Mouse (Mus musculus) heart, adult 2 months (tissue): Measurements from ENCODE around the gene Ift81.

Experiments
- CTCF ChIP-seq: fragments of 200-600 bp; IDR thresholded peaks from 2 replicates; pipeline ENCODE4 v1.8.1; 2022; ENCODE audit warnings: antibody characterized with exemption, mild to moderate bottlenecking, moderate library complexity
- EP300 ChIP-seq: fragments of 200-500 bp; IDR thresholded peaks from 2 replicates; pipeline ENCODE4 v1.6.1; 2011; ENCODE audit warnings: low read depth, low read length, control low read depth; ENCODE audit not compliant: insufficient read depth
- POLR2A ChIP-seq: fragments of 200-500 bp; IDR thresholded peaks from 2 replicates; pipeline ENCODE4 v1.6.1; 2011; ENCODE audit warnings: mild to moderate bottlenecking, low read depth, low read length, control low read depth; ENCODE audit not compliant: insufficient read depth

GRCm38 (mm10) chr5:122611651-122612050 lies 2.7 kb downstream of the Ift81 start:
- TF ChIP-seq CTCF, result no peak
- no peak for TF ChIP-seq EP300
- TF ChIP-seq POLR2A, result no peak
